Mouse (Mus musculus) lung, postnatal 0 days (tissue): ENCODE results near the gene Wdr75.

Experiments
- CTCF ChIP-seq: IDR thresholded peaks from 2 replicates; pipeline ENCODE4 v1.5.1; 2016; ENCODE audit warnings: antibody characterized with exemption, mild to moderate bottlenecking
- EP300 ChIP-seq: IDR thresholded peaks from 2 replicates; pipeline ENCODE4 v1.6.1; 2016; ENCODE audit warnings: antibody characterized with exemption, mild to moderate bottlenecking, control low read depth

GRCm38 (mm10) chr1:45860349-45860748, 65.4 kb downstream of the Wdr75 start:
- TF ChIP-seq CTCF (no peak), EP300 (peak; percentile 73)
